Mouse (Mus musculus) embryonic facial prominence, embryonic 11.5 days (tissue): ENCODE measurements around the gene Il17rc. TPM values are rescaled to one million over a fixed set of nuclear protein-coding genes. Genes with fewer than 3 reads are reported as not detected.
A peak's percentile ranks its signal among the peaks of the same experiment; 100 is the strongest.

Experiments
- ATAC-seq: fragments of 200-750 bp; cut with Nextera tagmentation; replicated peaks from 2 replicates; pipeline ENCODE4 v1.8.0; 2017; ENCODE audit warnings: low read depth; ENCODE audit not compliant: insufficient number of reproducible peaks, low FRiP score, low TSS enrichment
- DNase-seq: peaks from one replicate; pipeline ENCODE4 v3.0.0-alpha.2; 2015; ENCODE audit warnings: low spot score
- H3K27ac ChIP-seq: fragments of 300-500 bp; sonication (generic); replicated peaks from 2 replicates; pipeline ENCODE4 v1.5.1; 2014; ENCODE audit warnings: mild to moderate bottlenecking, low read depth, low read length, control low read depth
- H3K27me3 ChIP-seq: fragments of 300-500 bp; sonication (generic); 2 replicates; pipeline ENCODE4 v1.6.1; 2014; ENCODE audit warnings: mild to moderate bottlenecking, low read length, moderate library complexity, mixed read lengths; ENCODE audit not compliant: control insufficient read depth, insufficient read depth
- H3K36me3 ChIP-seq: fragments of 300-500 bp; sonication (generic); replicated peaks from 2 replicates; pipeline ENCODE4 v1.6.1; 2014; ENCODE audit warnings: low read depth, mild to moderate bottlenecking, low read length, moderate library complexity, mixed read lengths; ENCODE audit not compliant: control insufficient read depth, insufficient read depth
- H3K4me1 ChIP-seq: fragments of 300-500 bp; sonication (generic); 2 replicates; pipeline ENCODE4 v1.6.1; 2014; ENCODE audit warnings: low read length, mixed read lengths; ENCODE audit not compliant: control insufficient read depth, insufficient read depth
- H3K4me2 ChIP-seq: fragments of 300-500 bp; sonication (generic); 2 replicates; pipeline ENCODE4 v1.6.1; 2014; ENCODE audit warnings: low read depth, mild to moderate bottlenecking, control low read depth, low read length, moderate library complexity
- H3K4me3 ChIP-seq: fragments of 300-500 bp; sonication (generic); 2 replicates; pipeline ENCODE4 v1.5.1; 2014; ENCODE audit warnings: low read depth, low read length, control low read depth
- H3K9ac ChIP-seq: fragments of 300-500 bp; sonication (generic); replicated peaks from 2 replicates; pipeline ENCODE4 v1.6.1; 2014; ENCODE audit warnings: mild to moderate bottlenecking, control low read depth, low read length
- H3K9me3 ChIP-seq: fragments of 300-500 bp; sonication (generic); replicated peaks from 2 replicates; pipeline ENCODE4 v1.6.1; 2016; ENCODE audit warnings: mild to moderate bottlenecking, low read length, inconsistent platforms, mixed read lengths; ENCODE audit not compliant: control insufficient read depth
- WGBS: fragments of 180-500 bp; shearing (Covaris S2); extraction: QIAGEN DNeasy Blood & Tissue Kit; methylation state at CpG from one replicate; pipeline ENCODE4 v1.1.7; 2014; 5-methylcytosine and 5-hydroxymethylcytosine counted together
- polyA plus RNA-seq: library from polyadenylated mRNA; unstranded; fragments of >200 nt; fragmentation: Nextera tagmentation; extraction: Ambion mirVana; gene quantifications from 2 replicates; pipeline ENCODE4 v1.2.1, GENCODE M21; 2014

Il17rc gene
- polyA plus RNA-seq: 1.3 and 3.5 TPM in 2 replicates

GRCm38 (mm10) chr6:113471297-113471936 is at the start of gene Il17rc:
Gene Il17rc (plus strand): TSS chr6:113471427.
- ATAC-seq (no peak), DNase-seq (peak; percentile 21)
- Histone ChIP-seq H3K9ac (peak within 1 kb of the TSS; percentile 19; the same call in 1 of the 2 replicates), H3K9me3 (no peaks in the 10 kb centered on the region), H3K27ac (no peak within 1 kb of the TSS), H3K36me3 (no peaks in the 10 kb centered on the region), H3K4me3 (no peak within 1 kb of the TSS), H3K27me3 (peaks cover 17% of the 10 kb centered on the region), H3K4me1 (peaks cover 6% of the 10 kb centered on the region), H3K4me2 (peak within 1 kb of the TSS; percentile 6; the same call in 1 of the 2 replicates)
- WGBS: 24% methylated on average over 12 of the region's 12 CpGs

DNA sequence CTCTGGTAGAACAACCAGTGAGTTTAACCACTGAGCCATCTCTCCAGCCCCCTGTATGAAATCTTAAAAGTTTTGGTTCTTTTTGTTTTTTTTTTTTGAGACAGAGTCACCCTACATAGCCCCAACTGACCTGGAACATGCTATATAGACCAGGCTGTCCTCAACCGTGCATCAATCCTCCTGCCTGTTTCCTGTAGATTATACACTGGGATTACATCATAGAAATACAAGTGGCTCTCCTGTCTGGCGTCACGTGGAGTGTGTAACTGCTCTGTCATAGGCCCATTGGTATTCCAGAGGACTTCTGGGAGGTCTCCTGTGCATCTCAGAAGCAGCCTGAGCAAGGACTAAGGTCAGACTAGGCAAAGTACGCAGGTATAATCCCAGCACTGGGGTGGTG is 48.2 kb upstream of the Il17rc start:
- Histone ChIP-seq H3K27ac (no peak overlapping the region), H3K4me3 (no peak overlapping the region), H3K4me1 (peaks cover 3% of the 10 kb centered on the region; the same call in 1 of the 2 replicates), H3K36me3 (no peaks in the 10 kb centered on the region), H3K4me2 (no peak overlapping the region), H3K27me3 (no peaks in the 10 kb centered on the region), H3K9ac (no peak overlapping the region), H3K9me3 (no peaks in the 10 kb centered on the region)
- 73% methylated on average over 4 of the region's 4 CpGs for WGBS
- no peak for DNase-seq
- no peak for ATAC-seq

DNA sequence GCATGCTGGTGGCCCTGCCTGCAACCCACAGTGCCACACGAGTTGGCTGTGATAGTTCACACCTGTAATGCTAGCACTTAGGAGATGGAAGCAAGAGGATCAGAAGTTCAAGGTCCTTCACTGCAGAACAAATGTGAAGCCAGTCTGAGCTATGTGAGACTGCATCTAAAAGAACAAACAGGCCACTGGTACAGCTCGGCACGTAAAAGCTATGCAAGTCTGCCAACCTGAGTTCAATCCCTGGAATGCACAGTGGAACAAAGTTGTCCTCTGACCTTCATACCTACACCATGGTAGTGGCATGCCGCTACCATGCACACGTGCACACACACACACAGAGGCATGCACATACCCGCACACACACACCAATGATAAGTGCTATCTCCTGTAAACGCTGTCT is 47.0 kb upstream of the Il17rc start:
- H3K9ac ChIP-seq: no peak overlapping the region
- DNase-seq (no peak), ATAC-seq (no peak)
- H3K4me2 ChIP-seq: no peak overlapping the region
- no peak overlapping the region for H3K27ac ChIP-seq
- 87% methylated on average over 7 of the region's 7 CpGs for WGBS
- H3K36me3 ChIP-seq: no peaks in the 10 kb centered on the region
- no peaks in the 10 kb centered on the region for H3K9me3 ChIP-seq
- no peak overlapping the region for H3K4me3 ChIP-seq
- H3K4me1 ChIP-seq: no peaks in the 10 kb centered on the region
- H3K27me3 ChIP-seq: no peaks in the 10 kb centered on the region

GRCm38 (mm10) chr6:113426696-113427095 is 44.5 kb upstream of the Il17rc start:
- H3K36me3 ChIP-seq: no peaks in the 10 kb centered on the region
- ATAC-seq (no peak), DNase-seq (no peak)
- no peak overlapping the region for H3K27ac ChIP-seq
- no peaks in the 10 kb centered on the region for H3K9me3 ChIP-seq
- H3K4me1 ChIP-seq: no peaks in the 10 kb centered on the region
- H3K9ac ChIP-seq: no peak overlapping the region
- 95% methylated on average over 4 of the region's 4 CpGs for WGBS
- H3K4me3 ChIP-seq: no peak overlapping the region
- no peak overlapping the region for H3K4me2 ChIP-seq
- no peaks in the 10 kb centered on the region for H3K27me3 ChIP-seq

DNA sequence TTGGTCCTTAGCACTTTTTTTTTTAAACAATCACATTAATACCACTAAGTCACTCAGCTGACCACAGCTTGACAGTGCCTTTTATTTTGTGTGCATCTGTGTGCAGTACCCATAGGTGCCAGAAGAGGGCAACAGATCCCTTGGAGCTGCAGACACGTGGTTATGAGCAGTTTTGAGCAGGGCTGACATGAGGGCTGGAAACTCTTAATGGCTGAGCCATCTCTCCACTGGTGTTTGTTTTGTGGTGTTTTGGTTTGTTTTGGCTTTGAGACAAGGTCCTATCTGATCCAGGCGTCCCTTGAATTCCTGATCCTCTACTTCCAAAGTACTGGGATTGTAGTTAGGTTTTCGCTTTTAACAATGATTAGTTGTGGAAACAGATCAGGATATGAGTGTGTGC is 43.8 kb upstream of the Il17rc start:
- no peaks in the 10 kb centered on the region for H3K9me3 ChIP-seq
- H3K4me3 ChIP-seq: no peak overlapping the region
- WGBS: 64% methylated on average over 3 of the region's 3 CpGs
- no peak overlapping the region for H3K9ac ChIP-seq
- no peak overlapping the region for H3K27ac ChIP-seq
- ATAC-seq (no peak), DNase-seq (peak; percentile 54)
- no peaks in the 10 kb centered on the region for H3K36me3 ChIP-seq
- no peak overlapping the region for H3K4me2 ChIP-seq
- no peaks in the 10 kb centered on the region for H3K27me3 ChIP-seq
- H3K4me1 ChIP-seq: no peaks in the 10 kb centered on the region

- WGBS: 89% methylated on average over 16 of the region's 16 CpGs
- Histone ChIP-seq H3K9me3 (no peaks in the 10 kb centered on the region), H3K4me1 (no peaks in the 10 kb centered on the region), H3K27me3 (no peaks in the 10 kb centered on the region), H3K36me3 (no peaks in the 10 kb centered on the region), H3K9ac (no peak overlapping the region), H3K27ac (no peak overlapping the region), H3K4me3 (no peak overlapping the region), H3K4me2 (no peak overlapping the region)
- DNase-seq (no peak), ATAC-seq (no peak)
These were observed 43.2 kb upstream of the Il17rc start for GRCm38 (mm10) chr6:113428006-113428405.

- DNase-seq: no peak
These were observed 41.3 kb upstream of the Il17rc start for GRCm38 (mm10) chr6:113429965-113430364.

DNA sequence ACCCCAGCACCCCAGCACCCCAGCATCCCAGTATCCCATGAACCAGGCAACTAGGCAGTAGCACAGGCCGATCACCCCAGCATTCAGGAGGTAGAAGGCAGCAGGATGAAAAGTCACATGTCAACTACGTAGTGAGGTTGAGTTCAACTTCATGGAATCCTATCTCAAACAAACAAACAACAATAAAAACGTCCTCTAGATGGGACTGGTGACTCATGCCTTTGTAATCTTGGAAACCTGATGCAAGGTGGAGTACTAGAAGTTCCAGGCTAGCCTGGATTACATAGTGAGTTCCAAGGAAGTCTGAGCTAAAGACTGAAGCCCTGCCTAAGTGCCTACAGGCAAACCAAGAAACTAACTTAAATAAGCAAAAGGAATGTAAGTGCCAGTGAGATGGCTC is 40.4 kb upstream of the Il17rc start:
- no peak for DNase-seq
- Histone ChIP-seq H3K4me1 (no peaks in the 10 kb centered on the region), H3K9me3 (no peaks in the 10 kb centered on the region), H3K4me3 (no peak overlapping the region), H3K9ac (no peak overlapping the region), H3K27ac (no peak overlapping the region), H3K36me3 (no peaks in the 10 kb centered on the region), H3K27me3 (no peaks in the 10 kb centered on the region), H3K4me2 (no peak overlapping the region)
- no peak for ATAC-seq
- 58% methylated on average over 3 of the region's 3 CpGs for WGBS

More at GRCm38 (mm10) chr6:113429965-113430364, 41.3 kb upstream of the Il17rc start:
- no peak overlapping the region for H3K9ac ChIP-seq
- H3K4me3 ChIP-seq: no peak overlapping the region
- WGBS: 83% methylated on average over 3 of the region's 3 CpGs
- H3K9me3 ChIP-seq: no peaks in the 10 kb centered on the region
- no peak overlapping the region for H3K27ac ChIP-seq
- no peak for ATAC-seq
- H3K36me3 ChIP-seq: no peaks in the 10 kb centered on the region
- no peak overlapping the region for H3K4me2 ChIP-seq
- no peaks in the 10 kb centered on the region for H3K4me1 ChIP-seq
- no peaks in the 10 kb centered on the region for H3K27me3 ChIP-seq
